Mouse (Mus musculus) embryonic facial prominence, embryonic 13.5 days (tissue): ENCODE measurements around the gene Actg1. TPM values are rescaled to one million over a fixed set of nuclear protein-coding genes. Genes with fewer than 3 reads are reported as not detected.

ENCODE experiments used
- ATAC-seq: fragments of 200-750 bp; cut with Nextera tagmentation; 2 replicates; pipeline ENCODE4 v1.8.0; 2017; ENCODE audit warnings: low read depth; ENCODE audit not compliant: insufficient number of reproducible peaks, insufficient read depth, low FRiP score, low TSS enrichment
- H3K27ac ChIP-seq: fragments of 300-500 bp; sonication (generic); 2 replicates; pipeline ENCODE4 v1.5.1; 2015; ENCODE audit warnings: moderate library complexity, mild to moderate bottlenecking, inconsistent platforms
- H3K27me3 ChIP-seq: fragments of 300-500 bp; sonication (generic); 2 replicates; pipeline ENCODE4 v1.6.1; 2015; ENCODE audit warnings: mild to moderate bottlenecking, inconsistent platforms
- H3K36me3 ChIP-seq: fragments of 300-500 bp; sonication (generic); 2 replicates; pipeline ENCODE4 v1.6.1; 2015; ENCODE audit warnings: mild to moderate bottlenecking, inconsistent platforms
- H3K4me1 ChIP-seq: fragments of 300-500 bp; sonication (generic); 2 replicates; pipeline ENCODE4 v1.6.1; 2015; ENCODE audit warnings: inconsistent platforms
- H3K4me2 ChIP-seq: fragments of 300-500 bp; sonication (generic); 2 replicates; pipeline ENCODE4 v1.6.1; 2015; ENCODE audit warnings: moderate library complexity, mild to moderate bottlenecking, inconsistent platforms
- H3K4me3 ChIP-seq: fragments of 300-500 bp; sonication (generic); 2 replicates; pipeline ENCODE4 v1.5.1; 2015; ENCODE audit warnings: mild to moderate bottlenecking, inconsistent platforms
- H3K9ac ChIP-seq: fragments of 300-500 bp; sonication (generic); 2 replicates; pipeline ENCODE4 v1.6.1; 2015; ENCODE audit warnings: mild to moderate bottlenecking, inconsistent platforms
- H3K9me3 ChIP-seq: fragments of 300-500 bp; sonication (generic); 2 replicates; pipeline ENCODE4 v1.6.1; 2016; ENCODE audit warnings: inconsistent platforms
- WGBS: fragments of 180-500 bp; shearing (Covaris S2); methylation state at CpG from one replicate; pipeline ENCODE4 v1.1.7; 2015; ENCODE audit warnings: mixed read lengths; 5-methylcytosine and 5-hydroxymethylcytosine counted together
- polyA plus RNA-seq: library from polyadenylated mRNA; unstranded; fragments of >200 nt; fragmentation: Nextera tagmentation; extraction: Ambion mirVana; gene quantifications from 2 replicates; pipeline ENCODE4 v1.2.1, GENCODE M21; 2015

The Actg1 gene
- polyA plus RNA-seq, 1 experiment from 2014 or later, result 2,741 TPM

DNA sequence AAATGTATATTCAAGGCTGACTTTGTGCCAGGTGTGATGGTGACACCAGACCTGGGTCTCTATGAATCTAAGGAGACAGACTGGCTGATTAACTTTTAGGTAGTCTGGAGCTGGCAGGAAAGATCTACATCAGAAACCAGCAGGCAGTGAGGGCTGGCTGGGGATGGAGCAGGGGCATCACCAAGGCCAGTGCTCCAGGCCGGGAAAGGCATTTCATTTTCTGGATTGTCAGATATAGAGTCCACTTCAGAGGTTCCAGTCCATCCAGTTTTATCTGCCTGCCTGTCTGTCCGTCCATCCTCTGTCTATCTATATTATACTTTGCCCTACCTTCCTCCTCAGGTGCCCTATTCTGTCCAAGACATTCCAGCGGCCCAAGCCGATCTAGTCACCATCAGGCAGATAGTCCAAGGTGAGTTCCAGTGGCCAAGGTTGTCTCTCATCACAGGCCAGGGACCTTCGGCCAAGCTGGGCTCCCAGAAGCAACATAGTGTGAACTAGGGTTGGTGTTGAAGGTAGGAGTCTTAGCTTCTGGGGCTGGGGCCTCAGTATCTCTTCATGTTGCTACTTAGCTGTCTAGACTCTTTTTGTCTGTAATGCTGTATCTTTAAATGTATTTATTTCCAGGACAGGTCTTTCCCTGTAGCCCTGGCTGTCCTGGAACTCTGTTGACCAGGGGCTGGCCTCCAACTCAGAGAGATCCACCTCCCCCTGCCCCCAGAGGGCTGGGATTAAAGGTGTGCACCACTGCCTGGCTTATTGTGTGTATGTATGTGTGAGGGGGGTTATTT lies 4.6 kb downstream of the Actg1 start:
- H3K9ac ChIP-seq, result no peak overlapping the region
- no peaks in the 10 kb centered on the region for H3K27me3 ChIP-seq
- H3K9me3 ChIP-seq, result no peaks in the 10 kb centered on the region
- peaks cover 16% of the 10 kb centered on the region for H3K36me3 ChIP-seq
- H3K4me2 ChIP-seq, result no peak overlapping the region
- no peak for ATAC-seq
- 0 out of 2 replicates have a peak overlapping the region, but pooled peaks have one; percentile 1 for H3K27ac ChIP-seq
- no peak overlapping the region for H3K4me3 ChIP-seq
- H3K4me1 ChIP-seq, result peaks cover 6% of the 10 kb centered on the region
- WGBS, result 76% methylated on average over 5 of the region's 5 CpGs

GRCm38 (mm10) chr11:120342656-120343160 lies 5.6 kb downstream of the Actg1 start:
- Histone ChIP-seq H3K27ac (no peak overlapping the region), H3K9ac (no peak overlapping the region), H3K9me3 (no peaks in the 10 kb centered on the region), H3K36me3 (peaks cover 16% of the 10 kb centered on the region), H3K27me3 (no peaks in the 10 kb centered on the region), H3K4me1 (peaks cover 6% of the 10 kb centered on the region), H3K4me3 (no peak overlapping the region), H3K4me2 (no peak overlapping the region)
- ATAC-seq, result no peak
- WGBS, result 90% methylated on average over 5 of the region's 5 CpGs

DNA sequence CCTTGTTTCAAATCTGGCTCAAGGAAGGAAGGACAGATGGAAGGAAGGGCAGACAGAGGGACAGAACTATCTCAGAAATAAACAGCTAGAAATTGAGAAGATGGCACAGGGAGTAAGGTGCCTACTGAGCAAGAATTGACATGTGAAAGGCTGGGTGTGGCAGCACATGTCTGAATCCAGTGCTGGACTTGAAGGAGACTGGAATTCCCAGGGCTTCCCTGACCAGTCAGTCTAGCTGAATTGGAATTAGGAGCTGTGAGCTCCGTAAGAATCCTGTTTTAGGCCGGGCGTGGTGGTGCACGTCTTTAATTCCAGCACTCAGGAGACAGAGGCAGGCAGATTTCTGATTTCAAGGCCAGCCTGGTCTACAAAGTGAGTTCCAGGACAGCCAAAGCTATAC lies 6.7 kb downstream of the Actg1 start:
- Histone ChIP-seq H3K27ac (no peak overlapping the region), H3K4me1 (peaks cover 6% of the 10 kb centered on the region), H3K4me2 (no peak overlapping the region), H3K9ac (no peak overlapping the region), H3K27me3 (no peaks in the 10 kb centered on the region), H3K4me3 (no peak overlapping the region), H3K36me3 (peaks cover 12% of the 10 kb centered on the region), H3K9me3 (no peaks in the 10 kb centered on the region)
- WGBS, result 93% methylated on average over 4 of the region's 4 CpGs
- no peak for ATAC-seq

DNA sequence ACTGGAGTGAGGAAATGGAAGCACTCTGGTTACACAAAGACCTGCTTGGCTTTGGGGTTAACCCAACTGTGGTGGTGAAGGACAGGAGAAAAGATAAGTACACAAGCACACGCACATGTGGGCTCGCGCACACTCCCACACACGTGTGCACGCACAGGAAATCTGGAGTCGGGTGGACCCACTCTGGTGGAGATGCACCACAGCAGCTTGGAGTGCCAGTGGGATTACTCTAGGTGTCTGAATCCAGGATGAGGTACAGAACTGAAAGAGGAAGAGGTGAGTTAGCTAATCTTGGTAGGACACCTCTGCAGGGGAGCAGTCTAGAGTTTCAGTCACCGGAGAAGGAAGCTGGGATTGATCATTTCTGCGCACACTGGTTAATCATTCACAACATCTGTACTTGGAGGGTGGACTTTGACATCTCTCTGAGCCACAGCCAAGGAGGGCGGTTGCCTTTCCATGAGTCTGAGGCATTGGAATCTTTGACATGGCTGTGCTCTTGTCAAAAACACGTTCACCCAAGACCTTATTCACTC lies 8.3 kb downstream of the Actg1 start:
- Histone ChIP-seq H3K36me3 (peaks cover 2% of the 10 kb centered on the region), H3K27me3 (no peaks in the 10 kb centered on the region), H3K9me3 (no peaks in the 10 kb centered on the region), H3K4me3 (no peak overlapping the region), H3K27ac (no peak overlapping the region), H3K4me1 (peaks cover 2% of the 10 kb centered on the region), H3K9ac (no peak overlapping the region), H3K4me2 (no peak overlapping the region)
- WGBS, result 84% methylated on average over 10 of the region's 10 CpGs
- ATAC-seq, result no peak

DNA sequence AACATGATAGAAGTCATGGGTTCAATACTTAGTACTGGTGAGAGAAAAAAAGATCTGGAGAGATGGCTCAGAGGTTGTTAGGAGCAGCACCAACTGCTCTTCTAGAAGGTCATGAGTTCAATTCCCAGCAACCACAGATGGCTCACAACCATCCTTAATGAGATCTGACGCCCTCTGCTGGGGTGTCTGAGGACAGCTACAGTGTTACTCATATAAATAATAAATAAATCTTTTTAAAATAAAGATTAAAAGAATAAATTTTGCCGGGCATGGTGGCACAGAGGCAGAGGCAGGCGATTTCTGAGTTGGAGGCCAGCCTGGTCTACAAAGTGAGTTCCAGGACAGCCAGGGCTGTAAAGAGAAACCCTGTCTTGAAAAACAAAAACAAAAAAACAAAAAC lies 9.6 kb downstream of the Actg1 start:
- no peak for ATAC-seq
- Histone ChIP-seq H3K36me3 (no peaks in the 10 kb centered on the region), H3K27ac (no peak overlapping the region), H3K4me2 (no peak overlapping the region), H3K4me1 (no peaks in the 10 kb centered on the region), H3K27me3 (no peaks in the 10 kb centered on the region), H3K9me3 (0 out of 2 replicates have a peak, but pooled peaks cover 5% of the 10 kb centered on the region), H3K4me3 (no peak overlapping the region), H3K9ac (no peak overlapping the region)
- WGBS, result 73% methylated on average over 3 of the region's 3 CpGs

DNA sequence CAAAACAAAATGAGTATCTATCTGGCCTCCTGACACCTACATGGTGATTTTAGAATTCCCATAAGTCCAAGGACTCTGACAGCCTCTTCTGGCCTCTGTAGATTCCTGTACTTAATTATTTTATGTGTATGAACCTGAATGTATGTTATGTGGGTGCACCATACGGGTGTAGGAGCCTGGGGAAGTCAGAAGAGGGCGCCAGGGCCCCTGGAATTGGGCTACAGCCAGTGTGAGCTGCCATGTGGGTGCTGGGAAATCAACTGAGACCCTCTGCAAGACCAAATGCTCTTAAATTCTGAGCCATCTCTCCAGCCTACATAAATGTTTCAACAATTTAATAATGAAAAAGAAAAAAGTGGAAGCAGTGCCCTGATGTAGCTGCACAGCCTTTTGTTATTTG lies 10.9 kb downstream of the Actg1 start:
- Histone ChIP-seq H3K4me2 (no peak overlapping the region), H3K9ac (no peak overlapping the region), H3K36me3 (no peaks in the 10 kb centered on the region), H3K27me3 (no peaks in the 10 kb centered on the region), H3K4me3 (no peak overlapping the region), H3K27ac (no peak overlapping the region), H3K4me1 (no peaks in the 10 kb centered on the region), H3K9me3 (0 out of 2 replicates have a peak, but pooled peaks cover 5% of the 10 kb centered on the region)
- WGBS, result 26% methylated on average over 2 of the region's 2 CpGs
- no peak for ATAC-seq

GRCm38 (mm10) chr11:120335431-120336021 lies 12.8 kb downstream of the Actg1 start:
- H3K27me3 ChIP-seq, result no peaks in the 10 kb centered on the region
- H3K9me3 ChIP-seq, result 0 out of 2 replicates have a peak, but pooled peaks cover 5% of the 10 kb centered on the region
- H3K36me3 ChIP-seq, result no peaks in the 10 kb centered on the region
- H3K4me2 ChIP-seq, result no peak overlapping the region
- H3K27ac ChIP-seq, result no peak overlapping the region
- no peak overlapping the region for H3K9ac ChIP-seq
- WGBS, result 85% methylated on average over 6 of the region's 6 CpGs
- no peak for ATAC-seq
- no peak overlapping the region for H3K4me3 ChIP-seq
- no peaks in the 10 kb centered on the region for H3K4me1 ChIP-seq

DNA sequence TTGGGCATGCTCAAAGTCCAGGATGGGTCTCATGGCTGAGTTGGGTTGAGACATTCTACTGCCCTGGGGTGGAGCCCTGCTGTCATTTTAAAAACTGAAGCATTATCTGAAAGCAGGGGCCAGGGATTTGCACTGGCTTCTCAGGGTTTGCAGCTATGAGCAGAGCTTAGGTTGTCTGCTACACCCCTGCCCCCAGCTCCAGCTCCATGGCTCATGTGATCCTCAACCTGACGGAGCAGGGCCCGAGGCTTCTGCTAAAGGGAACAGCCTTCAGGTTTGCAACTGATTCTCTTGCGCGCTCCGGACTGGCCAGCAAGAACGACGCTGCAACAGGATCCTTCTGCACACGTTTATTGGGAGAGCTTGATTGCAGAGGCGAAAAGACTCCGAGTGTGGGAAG lies 28.2 kb downstream of the Actg1 start:
- 92% methylated on average over 10 of the region's 10 CpGs for WGBS
- H3K4me1 ChIP-seq, result peaks cover 16% of the 10 kb centered on the region
- H3K9ac ChIP-seq, result no peak overlapping the region
- no peaks in the 10 kb centered on the region for H3K9me3 ChIP-seq
- no peaks in the 10 kb centered on the region for H3K36me3 ChIP-seq
- ATAC-seq, result no peak
- no peak overlapping the region for H3K4me2 ChIP-seq
- H3K4me3 ChIP-seq, result no peak overlapping the region
- no peaks in the 10 kb centered on the region for H3K27me3 ChIP-seq
- no peak overlapping the region for H3K27ac ChIP-seq

DNA sequence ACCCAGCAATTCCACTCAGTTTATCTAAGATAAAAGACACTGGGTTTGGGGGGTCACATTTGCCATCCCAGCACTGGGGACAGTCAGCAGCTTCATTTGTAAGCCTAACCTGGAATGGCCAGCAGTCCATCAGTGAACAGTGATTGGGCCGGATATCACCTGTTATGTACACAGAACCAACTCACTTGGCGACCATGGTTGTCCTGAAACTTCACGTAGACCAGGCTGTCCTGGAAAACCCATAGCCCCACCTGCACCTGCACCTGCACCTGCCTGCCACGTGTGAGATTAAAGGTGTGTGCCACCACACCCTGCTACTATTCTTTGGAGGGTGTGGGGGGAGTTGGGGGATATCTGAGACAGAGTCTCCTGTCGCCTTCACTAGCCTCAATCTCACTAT lies 29.0 kb downstream of the Actg1 start:
- no peak overlapping the region for H3K27ac ChIP-seq
- WGBS, result 83% methylated on average over 5 of the region's 5 CpGs
- H3K36me3 ChIP-seq, result no peaks in the 10 kb centered on the region
- no peak overlapping the region for H3K9ac ChIP-seq
- no peak for ATAC-seq
- H3K27me3 ChIP-seq, result no peaks in the 10 kb centered on the region
- H3K4me3 ChIP-seq, result no peak overlapping the region
- H3K4me1 ChIP-seq, result peaks cover 23% of the 10 kb centered on the region
- H3K9me3 ChIP-seq, result no peaks in the 10 kb centered on the region
- no peak overlapping the region for H3K4me2 ChIP-seq

DNA sequence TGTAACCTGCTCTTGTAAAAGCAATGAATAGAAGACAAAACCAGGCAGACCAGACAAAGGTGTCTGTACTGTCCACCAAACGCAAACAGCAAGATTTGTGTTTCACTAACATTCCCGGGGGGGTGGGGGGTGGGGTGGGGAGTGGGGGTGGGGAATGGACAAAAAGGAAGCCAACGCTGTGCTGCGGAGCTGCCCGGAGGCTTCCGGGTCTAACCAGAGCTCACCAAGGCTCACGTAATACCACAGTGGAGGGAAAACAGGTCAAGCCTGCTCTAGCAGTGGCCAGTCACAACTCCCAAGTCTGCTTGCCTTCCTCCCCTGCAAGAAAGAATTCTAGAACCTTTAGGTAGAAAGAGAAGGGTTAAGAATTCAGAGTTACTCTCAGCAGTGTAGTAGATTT lies 30.9 kb downstream of the Actg1 start:
- peak overlapping the region; percentile 89; the same call in 1 of the 2 replicates for H3K4me2 ChIP-seq
- no peak for ATAC-seq
- H3K4me3 ChIP-seq, result peak overlapping the region; percentile 52
- peaks cover 32% of the 10 kb centered on the region for H3K4me1 ChIP-seq
- no peaks in the 10 kb centered on the region for H3K36me3 ChIP-seq
- 62% methylated on average over 7 of the region's 7 CpGs for WGBS
- H3K27me3 ChIP-seq, result no peaks in the 10 kb centered on the region
- H3K9ac ChIP-seq, result no peak overlapping the region
- no peaks in the 10 kb centered on the region for H3K9me3 ChIP-seq
- peak overlapping the region; percentile 94; the same call in 1 of the 2 replicates for H3K27ac ChIP-seq

DNA sequence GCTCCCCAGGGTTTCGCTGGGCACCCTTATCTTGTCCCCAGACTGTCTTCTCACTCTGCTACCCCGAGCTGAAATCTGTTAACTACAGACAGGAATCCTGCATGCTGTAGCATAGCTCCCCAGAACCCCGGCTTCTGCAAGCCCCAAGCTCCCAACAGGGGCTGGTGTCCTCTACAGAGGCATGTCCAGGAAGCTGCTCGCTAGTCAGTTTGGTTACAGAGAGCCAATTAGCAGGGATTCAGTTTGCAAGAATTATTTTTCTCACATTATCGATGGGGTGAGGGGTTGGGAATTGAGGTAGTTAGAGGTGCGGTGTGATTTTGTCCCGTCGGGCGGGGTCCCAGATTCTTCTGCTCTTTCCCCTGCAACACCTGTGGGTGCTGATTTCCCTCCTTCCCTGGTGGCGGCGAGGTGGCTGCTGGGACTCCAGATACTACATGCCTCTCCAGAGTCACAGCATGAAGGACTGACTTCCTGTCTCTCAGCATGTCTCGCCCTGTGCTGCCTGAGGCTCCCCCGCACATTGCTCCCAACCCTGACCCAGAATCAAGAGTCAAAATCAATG lies 31.6 kb downstream of the Actg1 start:
- no peaks in the 10 kb centered on the region for H3K9me3 ChIP-seq
- WGBS, result 24% methylated on average over 13 of the region's 13 CpGs
- no peaks in the 10 kb centered on the region for H3K36me3 ChIP-seq
- H3K27ac ChIP-seq, result peak overlapping the region; percentile 94
- peak overlapping the region; percentile 79 for H3K9ac ChIP-seq
- no peaks in the 10 kb centered on the region for H3K27me3 ChIP-seq
- peak overlapping the region; percentile 52 for H3K4me3 ChIP-seq
- ATAC-seq, result no peak
- H3K4me1 ChIP-seq, result peaks cover 35% of the 10 kb centered on the region
- peak overlapping the region; percentile 89 for H3K4me2 ChIP-seq
